Mouse (Mus musculus) testis, adult 2 months (tissue): ENCODE measurements around the gene Gm5799.
"Not testable (repeated sequence)": the region's sequence is repeated elsewhere in the genome, so short reads cannot be mapped to it uniquely, and the experiment has no call there.

Source experiments
- CTCF ChIP-seq: fragments of 200-500 bp; IDR thresholded peaks from 2 replicates; pipeline ENCODE4 v1.5.1; 2012; ENCODE audit warnings: low read depth, mild to moderate bottlenecking, inconsistent platforms, low read length, moderate library complexity; ENCODE audit not compliant: control insufficient read depth, insufficient read depth, insufficient replicate concordance
- POLR2A ChIP-seq: fragments of 200-500 bp; IDR thresholded peaks from 2 replicates; pipeline ENCODE4 v1.6.1; 2012; ENCODE audit warnings: low read depth, mild to moderate bottlenecking, inconsistent platforms, low read length, moderate library complexity; ENCODE audit not compliant: control insufficient read depth

DNA sequence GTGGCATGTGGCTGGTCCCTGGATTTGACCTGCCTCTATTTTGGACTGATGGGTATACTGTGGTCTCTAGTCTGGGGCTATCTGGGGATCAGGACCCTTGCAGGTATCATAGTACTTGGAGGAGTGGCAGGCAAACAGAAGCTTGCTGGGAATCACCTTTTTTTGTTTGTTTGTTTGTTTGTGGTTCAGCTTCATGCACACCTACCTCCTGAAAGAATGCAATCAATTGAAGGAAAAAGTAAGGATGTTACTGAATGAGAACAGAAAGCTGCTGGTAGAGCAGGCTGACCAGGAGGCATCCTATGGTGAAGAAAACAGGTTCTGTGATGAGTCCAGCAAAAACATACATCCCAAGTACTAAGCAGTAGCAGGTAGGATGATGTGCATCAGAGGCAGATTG lies 2.9 kb downstream of the Gm5799 start:
- TF ChIP-seq CTCF, POLR2A: not testable (repeated sequence)
